Mouse (Mus musculus) megakaryocyte, adult 5-6 weeks (primary cell): ENCODE measurements around the gene Prtn3. TPM values are rescaled to one million over a fixed set of nuclear protein-coding genes. Genes with fewer than 3 reads are reported as not detected.

ENCODE experiments used
- ATAC-seq: 2 replicates; pipeline ENCODE4 v1.8.0; 2016; ENCODE audit warnings: mild to moderate bottlenecking, inconsistent platforms; ENCODE audit not compliant: poor library complexity, severe bottlenecking
- total RNA-seq, 2 experiments: library from RNA; stranded (forward) in 1 of 2; stranded (reverse) in 1 of 2; fragments of 153-499, 151-499 nt in 1 of 2; fragments of 221-1000, 200-1000 nt in 1 of 2; gene quantifications; 2 replicates each; pipeline versions ENCODE4 v1.2.3 to v1.2.4; 2015 to 2017

Prtn3 gene
- total RNA-seq, 2 experiments from 2014 or later, result 92.6 to 372 TPM

DNA sequence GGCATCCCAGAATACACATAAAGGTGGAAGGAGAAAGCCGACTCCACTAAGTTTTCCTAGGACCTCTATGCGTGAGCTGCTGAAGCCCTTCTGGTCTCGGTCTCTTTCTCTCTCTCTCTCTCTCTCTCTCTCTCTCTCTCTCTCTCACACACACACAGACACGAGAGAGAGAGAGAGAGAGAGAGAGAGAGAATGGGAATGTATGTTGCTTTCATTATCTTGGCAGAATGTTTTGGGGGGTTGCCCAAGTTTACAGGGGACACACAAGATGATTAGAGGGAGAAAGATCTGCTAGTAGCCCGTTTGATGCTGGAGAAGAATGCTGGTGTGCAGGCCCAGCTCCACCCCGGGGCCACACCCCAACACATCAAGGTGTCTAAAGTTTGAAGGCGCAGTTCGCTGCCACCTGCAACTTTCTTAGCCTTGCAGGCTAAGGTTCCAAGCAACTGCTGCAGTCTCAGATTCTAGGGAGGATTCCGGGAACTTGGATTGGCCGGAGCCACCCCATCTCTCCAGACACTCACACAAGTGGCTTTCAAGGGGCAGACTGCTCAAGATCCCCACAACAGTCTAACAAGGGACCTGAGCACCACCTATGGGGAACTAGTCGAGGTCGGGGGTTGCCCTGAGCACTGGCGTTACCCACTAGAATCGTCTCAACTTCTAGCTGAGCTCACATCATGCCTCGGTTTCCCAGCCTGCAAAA lies 51.7 kb downstream of the Prtn3 start:
- ATAC-seq, result no peak

DNA sequence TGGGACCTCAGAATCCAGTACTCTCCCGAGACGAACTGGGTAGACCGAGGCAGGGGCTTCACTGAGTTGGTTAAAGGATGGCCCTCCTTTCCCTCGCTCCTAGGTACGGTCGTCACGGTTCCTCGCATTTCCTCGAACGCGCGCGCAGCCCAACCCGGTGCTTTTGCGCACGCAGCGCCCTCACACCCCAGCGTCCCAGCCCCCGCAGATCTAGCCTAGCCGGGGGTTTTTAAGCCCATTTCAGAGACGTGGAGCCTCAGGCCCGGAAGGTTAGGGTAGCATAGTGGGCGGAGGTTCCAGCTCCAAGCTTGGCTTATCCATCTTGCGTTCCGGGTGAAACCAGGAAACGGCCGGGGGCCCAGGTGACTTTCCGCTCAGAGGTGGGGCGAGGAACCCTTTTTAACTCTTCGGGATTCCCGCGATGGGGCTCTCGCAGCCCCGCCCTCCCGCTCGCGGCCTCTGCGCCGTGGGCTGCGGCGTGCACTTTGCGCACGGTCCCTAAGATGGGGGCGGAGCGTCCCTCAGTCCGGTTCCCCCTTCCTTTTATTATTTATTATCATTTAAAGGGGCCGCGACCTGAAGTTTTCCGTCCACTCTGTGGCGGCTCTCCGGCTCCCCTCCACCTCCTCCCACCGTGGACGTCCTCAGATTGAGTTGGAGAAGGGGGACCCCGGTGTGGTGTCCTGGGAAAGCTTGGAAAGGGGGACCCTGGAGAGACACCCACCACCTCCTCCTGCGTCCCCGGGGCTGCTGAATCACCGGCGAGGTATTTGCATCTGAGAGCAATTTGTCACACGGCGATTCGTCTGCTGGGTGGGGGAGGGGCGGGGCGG lies 52.4 kb downstream of the Prtn3 start, which contains the start of gene Arid3a:
Gene Arid3a, plus strand, starts transcription at position 553 of the 833 bp plus-strand sequence.
- ATAC-seq, result peak; percentile 69

DNA sequence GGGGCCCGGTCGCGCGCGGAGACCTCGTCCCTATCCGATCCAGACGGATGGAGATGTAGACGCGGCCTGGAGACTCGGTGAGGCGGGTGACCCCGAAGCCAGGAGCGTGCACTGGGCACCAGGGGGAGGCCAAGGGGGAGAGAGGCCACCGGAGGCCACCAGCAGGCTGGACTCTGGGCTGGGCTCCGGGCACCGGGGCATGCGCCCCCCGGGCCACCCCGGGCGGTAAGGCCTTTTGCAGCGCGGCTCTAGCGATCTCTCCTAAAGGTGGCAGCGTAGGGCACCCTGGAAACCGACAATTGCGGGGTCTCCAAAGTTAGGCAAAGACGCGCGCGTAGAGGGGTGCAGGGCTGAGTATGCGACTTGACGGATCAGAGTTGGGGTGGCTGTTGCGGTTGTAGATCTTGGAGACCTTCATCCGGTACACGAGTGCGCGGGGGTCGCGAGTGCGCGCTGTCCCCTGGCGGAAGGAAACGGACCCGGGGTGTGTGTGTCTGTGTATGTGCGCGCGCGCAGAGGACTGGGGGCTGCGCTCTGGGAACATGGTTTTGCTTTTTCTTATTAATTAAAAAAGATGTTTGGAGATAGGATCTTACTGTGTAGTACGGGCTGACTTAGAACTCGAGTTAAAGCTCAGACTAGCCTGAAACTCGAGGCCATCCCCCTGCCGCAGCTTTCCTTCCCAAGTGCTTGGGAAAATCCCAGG lies 53.2 kb downstream of the Prtn3 start:
- ATAC-seq, result no peak

DNA sequence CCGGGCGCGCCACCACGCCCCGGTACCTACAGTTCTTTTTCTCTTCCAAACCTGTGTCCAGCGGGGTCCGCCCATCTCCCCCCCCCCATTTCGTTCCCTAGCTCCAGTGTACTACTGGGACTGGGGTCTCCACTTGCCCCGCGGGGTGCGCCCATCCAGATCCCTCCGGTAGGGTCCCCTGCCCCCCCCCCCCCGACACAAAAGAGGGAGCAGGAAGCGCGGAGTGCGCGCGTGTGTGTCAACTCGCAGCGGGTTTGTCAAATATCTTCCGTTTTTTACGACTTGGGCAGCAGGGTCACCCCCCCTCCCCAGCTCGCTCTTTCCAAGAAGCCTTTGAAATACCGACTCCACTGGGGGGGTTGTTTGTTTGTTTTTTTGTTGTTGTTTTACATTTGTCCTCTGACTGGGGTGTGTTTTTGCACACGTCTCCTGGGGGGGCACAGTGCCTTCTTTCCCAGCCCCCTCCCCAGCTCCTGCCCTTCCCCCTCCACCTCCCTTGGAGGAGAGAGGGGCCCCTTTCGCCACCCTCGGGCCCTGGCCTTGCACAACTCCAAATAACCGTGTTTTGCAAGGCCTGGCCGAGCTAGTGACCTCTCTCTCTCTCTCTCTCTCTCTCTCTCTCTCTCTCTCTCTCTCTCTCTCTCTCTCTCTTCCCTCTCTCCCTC lies 53.9 kb downstream of the Prtn3 start:
- ATAC-seq, result peak; percentile 36

GRCm38 (mm10) chr10:79928907-79929701 lies 54.8 kb downstream of the Prtn3 start:
- ATAC-seq, result no peak

GRCm38 (mm10) chr10:79929967-79930825 lies 55.9 kb downstream of the Prtn3 start:
- ATAC-seq, result no peak

GRCm38 (mm10) chr10:79930826-79931186 lies 56.5 kb downstream of the Prtn3 start:
- no peak for ATAC-seq

DNA sequence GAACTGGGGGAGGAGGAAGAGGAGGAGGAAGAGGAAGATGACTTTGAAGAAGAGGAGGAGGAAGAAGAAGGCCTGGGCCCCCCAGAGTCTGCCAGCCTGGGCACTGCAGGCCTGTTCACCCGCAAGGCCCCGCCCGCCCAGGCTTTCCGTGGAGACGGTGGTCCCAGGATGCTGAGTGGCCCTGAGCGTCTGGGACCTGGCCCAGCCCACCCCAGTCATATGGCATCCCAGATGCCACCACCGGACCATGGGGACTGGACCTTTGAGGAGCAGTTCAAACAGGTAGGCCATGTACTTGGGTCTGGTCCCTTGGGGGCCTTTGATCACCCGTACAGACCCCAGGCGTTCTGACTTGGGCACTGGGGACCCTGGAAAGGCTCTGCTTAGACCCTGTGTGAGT lies 57.5 kb downstream of the Prtn3 start:
- ATAC-seq, result no peak

- ATAC-seq, result no peak
Observed at GRCm38 (mm10) chr10:79932736-79933135, 58.5 kb downstream of the Prtn3 start.

Other genes starting within 250 kb of the Prtn3 start
Only the 30 nearest of the 34 such genes appear.
- gene Madcam1, start 209.9 kb upstream of the Prtn3 start, total RNA-seq (2015), result not detected in 2 replicates
- gene Madcam1, start 209.9 kb upstream of the Prtn3 start, total RNA-seq (2017), result not detected in 2 replicates
- 17.5 and 21.0 TPM in 2 replicates for gene Tpgs1, start 205.1 kb upstream of the Prtn3 start, total RNA-seq (2015)
- 8.8 and 21.1 TPM in 2 replicates for gene Tpgs1, start 205.1 kb upstream of the Prtn3 start, total RNA-seq (2017)
- gene Cdc34, start 192.3 kb upstream of the Prtn3 start, total RNA-seq (2015), result 52.6 and 53.3 TPM in 2 replicates
- 70.2 and 100 TPM in 2 replicates for gene Cdc34, start 192.3 kb upstream of the Prtn3 start, total RNA-seq (2017)
- 2.0 and 2.4 TPM in 2 replicates for gene Gzmm, start 185.5 kb upstream of the Prtn3 start, total RNA-seq (2015)
- gene Gzmm, start 185.5 kb upstream of the Prtn3 start, total RNA-seq (2017), result 0.20 and 0.92 TPM in 2 replicates
- 289 and 306 TPM in 2 replicates for gene Bsg, start 170.0 kb upstream of the Prtn3 start, total RNA-seq (2015)
- 194 and 196 TPM in 2 replicates for gene Bsg, start 170.0 kb upstream of the Prtn3 start, total RNA-seq (2017)
- gene Hcn2, start 157.8 kb upstream of the Prtn3 start, total RNA-seq (2015), result 0.04 TPM in 1 of 2 replicates, not detected in the other
- gene Hcn2, start 157.8 kb upstream of the Prtn3 start, total RNA-seq (2017), result not detected in 2 replicates
- 20.9 and 27.8 TPM in 2 replicates for gene Polrmt, start 127.9 kb upstream of the Prtn3 start, total RNA-seq (2015)
- 9.7 and 12.6 TPM in 2 replicates for gene Polrmt, start 127.9 kb upstream of the Prtn3 start, total RNA-seq (2017)
- not detected in 2 replicates for gene Fgf22, start 119.4 kb upstream of the Prtn3 start, total RNA-seq (2015)
- gene Fgf22, start 119.4 kb upstream of the Prtn3 start, total RNA-seq (2017), result not detected in 2 replicates
- 30.4 and 34.0 TPM in 2 replicates for gene Rnf126, start 107.5 kb upstream of the Prtn3 start, total RNA-seq (2015)
- gene Rnf126, start 107.5 kb upstream of the Prtn3 start, total RNA-seq (2017), result 12.5 and 13.0 TPM in 2 replicates
- gene Fstl3, start 97.2 kb upstream of the Prtn3 start, total RNA-seq (2015), result 3.9 and 5.3 TPM in 2 replicates
- 1.7 and 2.7 TPM in 2 replicates for gene Fstl3, start 97.2 kb upstream of the Prtn3 start, total RNA-seq (2017)
- 2.7 and 5.6 TPM in 2 replicates for gene Prss57, start 83.5 kb upstream of the Prtn3 start, total RNA-seq (2015)
- gene Prss57, start 83.5 kb upstream of the Prtn3 start, total RNA-seq (2017), result 1.2 and 1.8 TPM in 2 replicates
- 39.3 and 42.2 TPM in 2 replicates for gene Palm, start 80.9 kb upstream of the Prtn3 start, total RNA-seq (2015)
- 30.2 and 35.5 TPM in 2 replicates for gene Palm, start 80.9 kb upstream of the Prtn3 start, total RNA-seq (2017)
- gene Misp, start 53.5 kb upstream of the Prtn3 start, total RNA-seq (2015), result not detected in 2 replicates
- gene Misp, start 53.5 kb upstream of the Prtn3 start, total RNA-seq (2017), result not detected in 2 replicates
- gene Ptbp1, start 20.0 kb upstream of the Prtn3 start, total RNA-seq (2015), result 138 and 144 TPM in 2 replicates
- gene Ptbp1, start 20.0 kb upstream of the Prtn3 start, total RNA-seq (2017), result 97.9 and 133 TPM in 2 replicates
- gene Plppr3, start 158 bp downstream of the Prtn3 start, total RNA-seq (2015), result 6.2 and 10.6 TPM in 2 replicates
- gene Plppr3, start 158 bp downstream of the Prtn3 start, total RNA-seq (2017), result 13.2 and 17.6 TPM in 2 replicates
- 348 and 366 TPM in 2 replicates for gene Elane, start 11.8 kb downstream of the Prtn3 start, total RNA-seq (2015)
- gene Elane, start 11.8 kb downstream of the Prtn3 start, total RNA-seq (2017), result 161 and 164 TPM in 2 replicates
- not detected in 2 replicates for gene Cfd, start 16.4 kb downstream of the Prtn3 start, total RNA-seq (2015)
- gene Cfd, start 16.4 kb downstream of the Prtn3 start, total RNA-seq (2017), result not detected in 2 replicates
- gene Med16, start 34.4 kb downstream of the Prtn3 start, total RNA-seq (2015), result 12.0 and 13.6 TPM in 2 replicates
- gene Med16, start 34.4 kb downstream of the Prtn3 start, total RNA-seq (2017), result 17.5 and 18.0 TPM in 2 replicates
- gene Gm26602, start 36.4 kb downstream of the Prtn3 start, total RNA-seq (2015), result not detected in 2 replicates
- not detected in 2 replicates for gene Gm26602, start 36.4 kb downstream of the Prtn3 start, total RNA-seq (2017)
- 0.18 and 0.29 TPM in 2 replicates for gene Kiss1r, start 42.5 kb downstream of the Prtn3 start, total RNA-seq (2015)
- 0.26 and 0.77 TPM in 2 replicates for gene Kiss1r, start 42.5 kb downstream of the Prtn3 start, total RNA-seq (2017)
- gene R3hdm4, start 46.7 kb downstream of the Prtn3 start, total RNA-seq (2015), result 118 and 121 TPM in 2 replicates
- gene R3hdm4, start 46.7 kb downstream of the Prtn3 start, total RNA-seq (2017), result 92.1 and 134 TPM in 2 replicates
- 36.7 and 38.7 TPM in 2 replicates for gene Arid3a, start 52.6 kb downstream of the Prtn3 start, total RNA-seq (2015)
- gene Arid3a, start 52.6 kb downstream of the Prtn3 start, total RNA-seq (2017), result 59.2 and 67.8 TPM in 2 replicates
- gene Wdr18, start 85.7 kb downstream of the Prtn3 start, total RNA-seq (2015), result 10.6 and 15.7 TPM in 2 replicates
- gene Wdr18, start 85.7 kb downstream of the Prtn3 start, total RNA-seq (2017), result 7.8 TPM in 2 replicates
- gene Grin3b, start 96.2 kb downstream of the Prtn3 start, total RNA-seq (2015), result not detected in 2 replicates
- gene Grin3b, start 96.2 kb downstream of the Prtn3 start, total RNA-seq (2017), result 0.18 TPM in 1 of 2 replicates, not detected in the other
- gene Tmem259, start 109.9 kb downstream of the Prtn3 start, total RNA-seq (2015), result 51.6 and 52.2 TPM in 2 replicates
- gene Tmem259, start 109.9 kb downstream of the Prtn3 start, total RNA-seq (2017), result 52.1 and 53.2 TPM in 2 replicates
- 174 and 175 TPM in 2 replicates for gene Cnn2, start 114.1 kb downstream of the Prtn3 start, total RNA-seq (2015)
- gene Cnn2, start 114.1 kb downstream of the Prtn3 start, total RNA-seq (2017), result 286 and 299 TPM in 2 replicates
- 32.6 and 34.7 TPM in 2 replicates for gene Abca7, start 122.0 kb downstream of the Prtn3 start, total RNA-seq (2015)
- 33.6 and 37.4 TPM in 2 replicates for gene Abca7, start 122.0 kb downstream of the Prtn3 start, total RNA-seq (2017)
- 135 and 140 TPM in 2 replicates for gene Arhgap45, start 142.2 kb downstream of the Prtn3 start, total RNA-seq (2015)
- gene Arhgap45, start 142.2 kb downstream of the Prtn3 start, total RNA-seq (2017), result 235 and 237 TPM in 2 replicates
- 70.2 and 70.7 TPM in 2 replicates for gene Polr2e, start 165.3 kb downstream of the Prtn3 start, total RNA-seq (2015)
- 58.4 and 69.2 TPM in 2 replicates for gene Polr2e, start 165.3 kb downstream of the Prtn3 start, total RNA-seq (2017)
- gene Gpx4, start 172.7 kb downstream of the Prtn3 start, total RNA-seq (2015), result 259 and 303 TPM in 2 replicates
- gene Gpx4, start 172.7 kb downstream of the Prtn3 start, total RNA-seq (2017), result 375 and 378 TPM in 2 replicates